Mouse (Mus musculus) liver, adult (tissue): ENCODE data around the gene H2afy2.

Experiments
- GATA4 ChIP-seq: IDR thresholded peaks from 2 replicates; pipeline ENCODE4 v1.6.1; 2014; ENCODE audit warnings: mild to moderate bottlenecking, low read length; ENCODE audit not compliant: insufficient replicate concordance

Gene H2afy2

DNA sequence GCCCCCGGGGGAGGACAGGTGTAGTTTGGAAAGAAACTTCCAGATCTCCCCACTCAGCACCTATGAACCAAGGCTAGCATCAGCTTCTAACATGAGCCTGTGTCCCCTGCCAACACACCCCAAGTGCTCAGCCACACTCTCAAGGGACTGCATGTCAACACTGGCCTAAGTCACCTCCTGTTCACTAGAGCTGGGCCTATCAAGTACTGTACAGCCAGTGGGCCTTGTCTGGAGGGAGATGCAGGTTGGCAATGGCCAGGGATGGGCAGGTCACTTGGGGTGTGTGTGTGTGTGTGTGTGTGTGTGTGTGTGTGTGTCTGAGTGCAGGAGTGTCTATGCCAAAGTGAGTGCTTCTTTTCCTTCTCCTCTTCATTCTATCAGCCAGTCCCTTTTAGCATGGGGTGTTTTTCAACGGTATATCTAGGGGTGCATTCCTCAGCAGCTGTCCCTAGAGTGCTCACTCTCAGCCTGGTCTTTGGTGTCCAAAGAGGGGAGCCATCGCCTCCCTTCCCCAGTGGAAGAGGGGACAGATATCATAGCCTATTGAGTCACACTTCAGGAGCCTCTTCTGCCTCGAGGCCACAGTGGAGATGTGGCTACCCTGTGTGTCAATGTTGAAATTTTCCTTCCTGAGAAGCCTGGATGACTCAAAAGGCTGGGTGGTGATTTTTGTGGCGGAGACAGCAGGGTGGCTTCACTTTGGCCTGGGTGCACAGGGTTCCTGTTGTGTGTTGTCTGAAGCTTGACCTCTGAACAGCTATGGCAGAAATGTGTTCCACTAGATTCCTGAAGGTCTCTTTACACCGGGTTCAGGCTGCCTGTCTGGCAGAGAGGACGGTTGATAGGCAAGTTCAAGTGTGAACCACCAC lies 67.7 kb downstream of the H2afy2 start:
- TF ChIP-seq GATA4 = no peak

GRCm38 (mm10) chr10:61715462-61715837 lies 68.5 kb downstream of the H2afy2 start:
- TF ChIP-seq GATA4 = no peak

GRCm38 (mm10) chr10:61714771-61715461 lies 69.0 kb downstream of the H2afy2 start, which contains the start of gene Aifm2:
Gene Aifm2 (plus strand): TSS chr10:61715263.
- no peak for TF ChIP-seq GATA4

DNA sequence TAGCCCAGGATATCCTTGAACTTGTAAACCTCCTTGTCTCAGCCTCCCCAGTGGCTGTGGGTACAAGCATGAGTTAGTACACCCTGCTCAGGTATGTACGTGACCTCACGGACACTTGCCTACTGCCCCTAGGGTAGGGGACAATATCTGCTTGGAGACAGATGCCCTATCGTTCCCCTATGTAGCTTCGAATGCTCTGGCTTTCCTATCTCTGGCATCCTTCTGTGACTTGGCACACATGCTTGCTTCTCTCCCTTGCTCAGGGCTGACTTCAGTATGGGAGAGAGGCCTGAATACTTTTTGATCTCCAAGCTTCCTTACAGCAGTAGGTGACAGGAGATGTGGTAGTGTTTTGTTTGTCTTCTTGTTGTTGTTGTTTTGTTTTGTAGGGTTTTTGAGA lies 69.8 kb downstream of the H2afy2 start:
- no peak for TF ChIP-seq GATA4

- no peak for TF ChIP-seq GATA4
Measured at GRCm38 (mm10) chr10:61713601-61714000, 70.3 kb downstream of the H2afy2 start.

DNA sequence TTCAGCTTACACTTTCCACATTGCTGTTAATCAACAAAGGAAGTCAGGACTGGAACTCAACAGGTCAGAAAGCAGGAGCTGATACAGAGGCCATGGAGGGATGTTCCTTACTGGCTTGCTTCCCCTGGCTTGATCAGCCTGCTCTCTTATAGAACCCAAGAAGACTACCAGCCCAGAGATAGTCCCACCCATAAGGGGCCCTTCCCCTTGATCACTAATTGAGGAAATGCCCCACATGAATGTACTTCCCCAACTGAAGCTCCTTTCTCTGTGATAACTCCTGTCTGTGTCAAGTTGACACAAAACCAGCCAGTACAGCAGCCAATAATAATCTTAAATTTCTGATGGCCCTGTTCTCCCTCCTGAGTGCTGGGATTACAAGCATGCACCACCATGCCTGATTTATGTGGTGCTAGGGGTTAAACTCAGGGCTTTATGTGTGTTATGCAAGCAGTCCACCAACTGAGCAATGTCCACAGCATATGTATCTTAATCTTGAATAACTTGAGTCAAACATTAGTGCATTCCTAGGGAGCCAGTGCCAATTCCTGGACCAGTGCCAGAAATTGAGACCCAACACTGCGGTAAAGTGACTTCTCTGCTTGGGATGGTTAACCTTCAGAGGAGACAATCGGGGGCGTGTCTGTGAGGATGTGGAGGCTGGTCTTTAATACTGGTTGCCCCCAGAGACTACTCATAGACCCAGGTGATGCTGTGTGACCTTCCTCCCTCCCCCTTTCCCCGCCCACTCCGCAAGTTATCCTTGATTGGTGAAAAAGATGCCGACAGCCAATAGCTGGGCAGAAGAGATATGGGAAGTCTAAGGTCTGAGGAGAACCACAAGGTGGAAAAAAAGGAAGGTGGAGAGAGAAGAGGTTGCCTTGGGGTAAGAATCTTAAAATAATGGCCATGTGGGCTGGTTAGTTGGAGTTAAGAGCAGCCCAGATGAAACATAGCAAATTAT lies 77.3 kb downstream of the H2afy2 start:
- TF ChIP-seq GATA4 = no peak

GRCm38 (mm10) chr10:61704663-61705062 lies 79.3 kb downstream of the H2afy2 start:
- no peak for TF ChIP-seq GATA4

DNA sequence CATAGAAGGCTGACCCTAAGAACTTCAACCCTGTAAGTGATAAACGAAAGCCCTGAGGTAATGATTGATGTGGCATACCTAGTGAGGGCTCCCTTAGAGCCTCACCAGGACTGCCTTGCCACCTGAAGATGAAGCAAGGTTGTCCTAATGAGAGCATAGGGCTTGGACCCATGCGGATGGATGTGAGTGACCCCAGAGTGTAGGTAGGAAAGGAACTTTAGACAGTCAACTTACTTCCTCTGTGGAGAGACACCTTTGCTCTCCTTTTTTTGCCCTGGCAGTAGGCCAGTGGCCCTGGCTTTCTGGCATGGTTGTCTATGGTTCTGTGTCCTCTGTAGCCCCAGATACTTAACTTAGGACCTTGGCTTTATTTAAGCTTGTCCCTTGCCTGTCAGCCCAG lies 86.9 kb downstream of the H2afy2 start:
- TF ChIP-seq GATA4 = no peak

GRCm38 (mm10) chr10:61696560-61696823 lies 87.5 kb downstream of the H2afy2 start:
- TF ChIP-seq GATA4 = no peak

DNA sequence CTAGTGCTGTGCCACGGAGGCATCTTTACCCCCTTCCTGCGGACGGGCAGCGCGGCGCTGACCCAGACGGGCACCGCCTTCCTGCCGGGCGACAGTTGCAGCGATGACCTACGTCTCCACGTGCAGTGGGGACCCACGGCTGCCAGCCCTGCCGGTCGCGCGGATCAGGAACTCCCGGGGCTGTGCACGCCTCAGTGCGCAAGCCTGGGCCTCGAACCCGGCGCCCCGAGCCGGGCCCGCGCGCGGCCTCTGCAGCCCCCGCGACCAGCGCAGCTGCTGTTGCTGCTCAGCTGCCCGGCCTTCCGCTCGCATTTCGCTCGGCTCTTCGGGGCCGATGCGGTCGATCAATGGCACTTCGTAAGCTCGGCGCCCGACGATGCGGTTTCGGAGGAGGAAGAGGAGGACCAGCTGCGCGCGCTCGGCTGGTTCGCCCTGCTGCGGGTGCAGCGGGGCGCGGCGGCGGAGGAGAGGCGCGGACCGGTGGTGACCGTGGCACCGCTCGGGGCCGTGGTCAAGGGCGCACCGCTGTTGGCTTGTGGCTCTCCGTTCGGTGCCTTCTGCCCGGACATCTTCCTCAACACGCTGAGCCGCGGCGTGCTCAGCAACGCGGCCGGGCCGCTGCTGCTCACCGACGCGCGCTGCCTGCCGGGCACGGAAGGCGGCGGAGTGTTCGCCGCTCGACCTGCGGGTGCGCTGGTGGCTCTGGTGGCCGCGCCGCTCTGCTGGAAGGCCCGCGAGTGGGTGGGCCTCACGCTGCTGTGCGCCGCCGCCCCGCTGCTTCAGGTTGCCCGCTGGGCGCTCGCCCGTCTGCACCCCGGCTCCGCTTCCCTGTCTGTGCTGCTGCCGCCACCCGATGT lies 88.0 kb downstream of the H2afy2 start:
- no peak for TF ChIP-seq GATA4

- TF ChIP-seq GATA4 = no peak
Measured at GRCm38 (mm10) chr10:61694870-61695670, 88.9 kb downstream of the H2afy2 start, which contains the start of gene Tysnd1. Gene Tysnd1 (plus strand): TSS chr10:61695514.

- TF ChIP-seq GATA4 = no peak
Measured at GRCm38 (mm10) chr10:61693563-61693962, 90.4 kb downstream of the H2afy2 start.

GRCm38 (mm10) chr10:61689405-61689804 lies 94.5 kb downstream of the H2afy2 start:
- no peak for TF ChIP-seq GATA4
